Mouse (Mus musculus): Measurements from ENCODE around the gene Fxyd1.

GRCm38 (mm10) chr7:31036917-31037316, 20.1 kb downstream of the Fxyd1 start:
- TF ChIP-seq CTCF (IDR thresholded peaks at IDR 0.05) (no peak), EP300 (IDR thresholded peaks at IDR 0.05; ENCODE audit: insufficient read depth, low read depth, low read length) (no peak), POLR2A (IDR thresholded peaks at IDR 0.05; ENCODE audit: insufficient read depth, low read depth, low read length) (no peak)
